Mouse (Mus musculus): ENCODE measurements around the gene Plcb1. TPM values are rescaled to one million over a fixed set of nuclear protein-coding genes. Genes with fewer than 3 reads are reported as not detected.

Plcb1 gene
- polyA plus RNA-seq, 1 experiment from 2014 or later, result 72.8 TPM

DNA sequence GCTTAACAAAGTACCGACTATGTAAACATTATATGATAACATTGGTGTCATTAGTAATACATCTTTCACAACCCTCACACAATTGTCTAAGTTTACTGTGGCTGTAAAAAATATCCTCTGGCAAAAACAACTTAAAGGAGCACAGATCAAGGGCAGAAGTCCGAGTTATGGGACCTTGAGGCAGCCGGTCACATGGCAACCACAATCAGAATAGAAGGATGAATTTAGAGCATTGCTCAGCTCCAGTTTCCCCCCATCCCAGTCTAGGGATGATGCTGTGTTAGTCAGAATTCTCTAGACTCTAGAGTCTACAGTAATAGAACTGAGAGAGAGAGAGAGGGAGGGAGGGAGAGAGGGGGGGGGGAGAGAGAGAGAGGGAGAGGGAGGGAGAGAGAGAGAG lies 519.3 kb downstream of the Plcb1 start:
- no peaks in the 10 kb centered on the region for H3K9me3 ChIP-seq (ENCODE audit: control insufficient read depth, low read length)
- H3K4me2 ChIP-seq (replicated peaks), result no peak overlapping the region
- H3K36me3 ChIP-seq (replicated peaks; ENCODE audit: control insufficient read depth, insufficient read depth), result no peaks in the 10 kb centered on the region
- H3K9ac ChIP-seq, result no peak overlapping the region
- peaks cover 12% of the 10 kb centered on the region; the same call in 1 of the 2 replicates for H3K4me1 ChIP-seq (replicated peaks; ENCODE audit: control insufficient read depth, insufficient read depth, low read length)
- ATAC-seq (ENCODE audit: low FRiP score) (no peak), DNase-seq (ENCODE audit: low spot score) (no peak)
- no peaks in the 10 kb centered on the region for H3K27me3 ChIP-seq (ENCODE audit: control insufficient read depth, insufficient read depth, low read length)
- H3K27ac ChIP-seq, result no peak overlapping the region
- WGBS, result 87% methylated on average over 3 of the region's 3 CpGs
- H3K4me3 ChIP-seq (replicated peaks; ENCODE audit: low read length), result no peak overlapping the region

DNA sequence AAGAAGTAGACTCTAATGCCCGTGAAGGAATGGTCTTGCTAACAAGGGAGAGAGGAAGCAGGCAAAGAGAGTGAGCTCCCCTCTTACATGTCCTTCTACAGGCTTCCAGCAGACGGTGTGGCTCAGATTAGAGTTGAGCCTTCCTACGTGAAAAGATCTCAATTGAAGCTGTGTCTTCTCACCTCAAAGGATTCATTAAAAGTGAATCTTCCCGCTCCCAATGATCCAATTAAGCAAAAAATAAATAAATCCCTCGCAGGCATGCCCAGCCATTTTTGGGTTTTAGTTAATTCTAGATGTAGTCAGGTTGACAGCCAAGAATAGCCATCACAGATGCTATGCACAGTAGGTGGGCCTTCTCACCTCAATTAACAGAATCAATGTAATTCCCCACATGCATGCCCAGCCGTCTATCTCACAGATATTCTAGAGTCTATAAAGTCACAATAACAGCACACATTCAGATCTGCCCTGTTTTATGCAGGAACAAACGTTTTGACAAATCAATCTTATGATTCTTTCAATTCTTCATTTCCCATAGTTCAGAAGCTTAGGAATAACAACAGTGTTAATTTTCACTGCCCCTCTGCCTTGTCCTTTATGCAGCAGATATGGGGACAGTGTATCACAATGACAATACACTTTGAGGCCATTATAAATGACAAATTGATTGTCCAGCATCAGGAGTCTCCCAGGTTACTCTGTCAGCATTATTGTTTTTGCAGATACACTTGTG lies 520.0 kb downstream of the Plcb1 start:
- Histone ChIP-seq H3K4me2 (replicated peaks) (no peak overlapping the region), H3K9me3 (ENCODE audit: control insufficient read depth, low read length) (no peaks in the 10 kb centered on the region), H3K4me3 (replicated peaks; ENCODE audit: low read length) (no peak overlapping the region), H3K36me3 (replicated peaks; ENCODE audit: control insufficient read depth, insufficient read depth) (no peaks in the 10 kb centered on the region), H3K9ac (no peak overlapping the region), H3K27me3 (ENCODE audit: control insufficient read depth, insufficient read depth, low read length) (no peaks in the 10 kb centered on the region), H3K27ac (peak overlapping the region; percentile 28; the same call in 1 of the 2 replicates), H3K4me1 (replicated peaks; ENCODE audit: control insufficient read depth, insufficient read depth, low read length) (peaks cover 12% of the 10 kb centered on the region; the same call in 1 of the 2 replicates)
- peak; percentile 46 for DNase-seq (ENCODE audit: low spot score)
- peak; percentile 59; the same call in 1 of the 2 replicates for ATAC-seq (ENCODE audit: low FRiP score)
- 46% methylated on average over 7 of the region's 7 CpGs for WGBS

DNA sequence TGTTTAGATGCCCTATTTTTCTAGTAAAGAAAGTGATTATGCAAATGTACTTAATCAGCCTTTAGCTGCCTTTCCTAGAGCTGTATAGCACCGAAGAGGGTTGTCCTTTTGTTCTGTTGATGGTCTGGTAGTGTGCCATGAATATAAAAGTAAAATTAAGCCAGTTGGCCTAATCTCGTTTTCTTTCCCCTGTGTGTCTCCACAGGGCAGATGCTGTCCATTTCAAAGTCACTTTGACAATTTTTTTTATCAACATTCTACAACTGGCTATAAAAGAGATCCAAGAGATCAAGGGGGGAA lies 520.6 kb downstream of the Plcb1 start:
- no peaks in the 10 kb centered on the region for H3K27me3 ChIP-seq (ENCODE audit: control insufficient read depth, insufficient read depth, low read length)
- H3K4me2 ChIP-seq (replicated peaks), result no peak overlapping the region
- H3K27ac ChIP-seq, result peak overlapping the region; percentile 28
- H3K36me3 ChIP-seq (replicated peaks; ENCODE audit: control insufficient read depth, insufficient read depth), result no peaks in the 10 kb centered on the region
- H3K9me3 ChIP-seq (ENCODE audit: control insufficient read depth, low read length), result no peaks in the 10 kb centered on the region
- 20% methylated on average over 2 of the region's 2 CpGs for WGBS
- H3K4me1 ChIP-seq (replicated peaks; ENCODE audit: control insufficient read depth, insufficient read depth, low read length), result peaks cover 12% of the 10 kb centered on the region; the same call in 1 of the 2 replicates
- no peak overlapping the region for H3K9ac ChIP-seq
- DNase-seq (ENCODE audit: low spot score) (no peak), ATAC-seq (ENCODE audit: low FRiP score) (peak; percentile 56)
- H3K4me3 ChIP-seq (replicated peaks; ENCODE audit: low read length), result no peak overlapping the region

DNA sequence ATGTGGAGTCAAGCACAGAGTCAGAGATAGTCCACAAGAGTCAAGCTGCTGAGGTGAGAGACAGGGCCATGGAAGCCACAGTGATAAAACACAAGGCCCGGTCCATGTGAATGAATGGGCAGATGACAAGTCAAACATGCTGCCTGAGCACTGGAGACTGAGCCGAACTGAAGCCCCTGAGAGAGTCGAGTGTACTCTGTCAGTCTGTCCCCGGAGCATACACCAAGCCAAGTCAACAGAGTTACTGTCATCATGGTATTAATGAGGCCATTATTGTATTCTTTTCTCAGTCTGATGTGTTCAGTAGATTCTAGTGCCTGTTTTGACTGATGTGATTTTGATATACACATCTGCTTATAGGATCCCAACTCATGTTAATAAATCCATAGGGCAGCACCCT lies 521.9 kb downstream of the Plcb1 start:
- Histone ChIP-seq H3K4me3 (replicated peaks; ENCODE audit: low read length) (no peak overlapping the region), H3K9me3 (ENCODE audit: control insufficient read depth, low read length) (no peaks in the 10 kb centered on the region), H3K9ac (no peak overlapping the region), H3K4me2 (replicated peaks) (no peak overlapping the region), H3K27me3 (ENCODE audit: control insufficient read depth, insufficient read depth, low read length) (no peaks in the 10 kb centered on the region), H3K4me1 (replicated peaks; ENCODE audit: control insufficient read depth, insufficient read depth, low read length) (peaks cover 12% of the 10 kb centered on the region; the same call in 1 of the 2 replicates), H3K36me3 (replicated peaks; ENCODE audit: control insufficient read depth, insufficient read depth) (no peaks in the 10 kb centered on the region), H3K27ac (no peak overlapping the region)
- DNase-seq (ENCODE audit: low spot score), result no peak
- 49% methylated on average over 4 of the region's 4 CpGs for WGBS
- 0 out of 2 replicates have a peak, but pooled peaks have one; percentile 21 for ATAC-seq (ENCODE audit: low FRiP score)

DNA sequence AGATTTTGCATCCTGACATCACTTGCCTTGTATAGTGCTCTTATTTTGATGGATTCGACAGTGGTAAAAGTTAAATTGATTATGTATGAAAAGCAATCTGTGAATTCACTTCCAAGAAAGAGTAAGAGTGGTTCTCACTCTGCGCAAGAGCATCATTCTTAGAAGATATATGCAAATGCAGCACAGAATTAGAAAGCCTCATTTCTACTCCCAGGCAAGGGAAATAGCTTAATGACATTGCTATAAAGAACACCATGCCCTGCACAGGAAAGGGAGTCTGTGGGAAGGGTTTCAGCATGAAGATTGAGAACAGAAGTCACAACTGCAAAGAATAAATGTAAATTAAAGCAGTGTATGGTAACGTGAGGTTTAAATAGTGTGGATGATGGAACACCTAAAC lies 530.1 kb downstream of the Plcb1 start:
- Histone ChIP-seq H3K36me3 (replicated peaks; ENCODE audit: control insufficient read depth, insufficient read depth) (no peaks in the 10 kb centered on the region), H3K9me3 (ENCODE audit: control insufficient read depth, low read length) (no peaks in the 10 kb centered on the region), H3K9ac (no peak overlapping the region), H3K4me2 (replicated peaks) (no peak overlapping the region), H3K4me1 (replicated peaks; ENCODE audit: control insufficient read depth, insufficient read depth, low read length) (no peaks in the 10 kb centered on the region), H3K27ac (no peak overlapping the region), H3K4me3 (replicated peaks; ENCODE audit: low read length) (no peak overlapping the region), H3K27me3 (ENCODE audit: control insufficient read depth, insufficient read depth, low read length) (no peaks in the 10 kb centered on the region)
- ATAC-seq (ENCODE audit: low FRiP score), result no peak
- 87% methylated on average over 3 of the region's 3 CpGs for WGBS
- no peak for DNase-seq (ENCODE audit: low spot score)

DNA sequence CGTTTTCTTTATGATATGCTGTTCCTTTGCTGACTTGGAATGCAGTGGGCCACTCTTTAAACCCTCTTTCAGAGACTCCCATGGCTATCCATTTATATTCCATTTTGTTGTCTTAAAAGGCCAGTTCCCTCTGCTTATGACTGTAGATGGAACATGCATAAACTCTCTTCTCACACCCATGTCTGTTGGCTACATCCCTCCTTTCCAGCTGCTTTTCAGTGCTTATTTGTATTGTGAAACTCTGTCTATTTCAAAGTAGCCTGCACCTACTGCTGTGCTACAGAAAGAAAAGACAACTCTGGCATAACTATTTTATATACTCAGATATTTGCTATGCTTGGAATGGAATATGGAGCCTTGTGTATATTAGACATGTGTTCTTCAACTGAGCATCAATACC lies 532.3 kb downstream of the Plcb1 start:
- Histone ChIP-seq H3K27me3 (ENCODE audit: control insufficient read depth, insufficient read depth, low read length) (no peaks in the 10 kb centered on the region), H3K36me3 (replicated peaks; ENCODE audit: control insufficient read depth, insufficient read depth) (no peaks in the 10 kb centered on the region)

DNA sequence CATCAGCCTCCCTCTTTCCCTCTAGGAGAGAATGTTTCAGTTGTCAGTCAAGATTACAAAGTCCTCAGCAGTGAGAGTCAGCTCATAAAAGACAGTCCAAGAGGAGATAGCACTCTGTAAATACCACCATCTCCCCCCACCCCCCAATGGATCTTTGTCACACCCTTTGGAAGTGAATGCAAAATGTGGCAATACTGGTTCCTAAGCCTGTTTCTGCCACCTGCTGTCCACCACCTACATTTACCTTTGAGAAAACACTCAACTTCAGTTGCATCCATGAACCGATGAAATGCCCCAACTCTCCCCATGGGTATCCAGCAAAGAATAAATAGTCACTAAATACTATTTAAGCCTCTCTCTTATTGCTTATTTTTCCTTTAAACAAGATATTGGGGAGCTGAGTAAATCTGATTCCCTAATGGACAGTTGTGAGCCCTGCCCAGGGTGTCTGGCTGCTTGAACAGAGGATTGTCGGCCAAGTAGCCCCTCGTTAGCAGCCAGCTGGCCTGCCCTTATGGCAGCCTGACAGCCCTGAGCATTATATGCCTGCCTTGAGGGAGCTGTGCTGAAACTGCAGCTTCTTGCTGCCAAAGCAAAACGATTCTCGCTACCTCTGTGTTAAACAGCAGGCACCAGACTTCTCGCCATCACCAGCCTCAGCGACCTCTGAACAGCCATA lies 537.5 kb downstream of the Plcb1 start:
- peak overlapping the region; percentile 49 for H3K4me2 ChIP-seq (replicated peaks)
- peak; percentile 84 for ATAC-seq (ENCODE audit: low FRiP score)
- no peaks in the 10 kb centered on the region for H3K36me3 ChIP-seq (replicated peaks; ENCODE audit: control insufficient read depth, insufficient read depth)
- peak overlapping the region; percentile 21; the same call in 1 of the 2 replicates for H3K4me3 ChIP-seq (replicated peaks; ENCODE audit: low read length)
- peak overlapping the region; percentile 66 for H3K27ac ChIP-seq
- no peaks in the 10 kb centered on the region for H3K4me1 ChIP-seq (replicated peaks; ENCODE audit: control insufficient read depth, insufficient read depth, low read length)
- DNase-seq (ENCODE audit: low spot score), result no peak
- H3K27me3 ChIP-seq (ENCODE audit: control insufficient read depth, insufficient read depth, low read length), result no peaks in the 10 kb centered on the region
- WGBS, result 45% methylated on average over 7 of the region's 7 CpGs
- no peaks in the 10 kb centered on the region for H3K9me3 ChIP-seq (ENCODE audit: control insufficient read depth, low read length)
- peak overlapping the region; percentile 12; the same call in 1 of the 2 replicates for H3K9ac ChIP-seq

More for the DNA sequence above, 532.3 kb downstream of the Plcb1 start:
- no peaks in the 10 kb centered on the region for H3K4me1 ChIP-seq (replicated peaks; ENCODE audit: control insufficient read depth, insufficient read depth, low read length)
- 73% methylated on average over 1 of the region's 1 CpGs for WGBS
- H3K27ac ChIP-seq, result no peak overlapping the region
- H3K4me2 ChIP-seq (replicated peaks), result no peak overlapping the region
- DNase-seq (ENCODE audit: low spot score), result no peak
- H3K9ac ChIP-seq, result no peak overlapping the region
- ATAC-seq (ENCODE audit: low FRiP score), result no peak
- H3K4me3 ChIP-seq (replicated peaks; ENCODE audit: low read length), result no peak overlapping the region
- no peaks in the 10 kb centered on the region for H3K9me3 ChIP-seq (ENCODE audit: control insufficient read depth, low read length)

DNA sequence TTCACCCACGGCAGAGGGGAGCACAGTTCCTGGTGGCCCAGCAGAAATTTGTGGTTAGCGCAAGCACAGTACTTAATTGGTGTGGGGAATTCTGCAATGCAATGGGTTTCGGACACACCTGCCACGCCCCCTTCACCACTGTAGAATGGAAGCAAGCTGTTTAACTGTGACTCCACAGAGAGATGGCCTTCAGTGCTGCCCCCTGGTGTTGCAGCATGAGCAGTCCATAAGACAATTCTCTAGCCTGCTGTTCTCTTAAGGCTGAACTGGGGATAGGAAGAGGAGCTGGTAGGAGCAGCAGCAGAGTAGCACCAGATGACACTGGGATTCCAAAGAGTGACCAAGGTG lies 538.1 kb downstream of the Plcb1 start:
- WGBS, result 39% methylated on average over 4 of the region's 4 CpGs
- Histone ChIP-seq H3K4me1 (replicated peaks; ENCODE audit: control insufficient read depth, insufficient read depth, low read length) (no peaks in the 10 kb centered on the region), H3K36me3 (replicated peaks; ENCODE audit: control insufficient read depth, insufficient read depth) (no peaks in the 10 kb centered on the region), H3K9ac (peak overlapping the region; percentile 12; the same call in 1 of the 2 replicates), H3K9me3 (ENCODE audit: control insufficient read depth, low read length) (no peaks in the 10 kb centered on the region), H3K27me3 (ENCODE audit: control insufficient read depth, insufficient read depth, low read length) (no peaks in the 10 kb centered on the region), H3K4me2 (replicated peaks) (peak overlapping the region; percentile 49), H3K4me3 (replicated peaks; ENCODE audit: low read length) (peak overlapping the region; percentile 21; the same call in 1 of the 2 replicates), H3K27ac (peak overlapping the region; percentile 66)
- DNase-seq (ENCODE audit: low spot score) (peak; percentile 86), ATAC-seq (ENCODE audit: low FRiP score) (peak; percentile 90)

DNA sequence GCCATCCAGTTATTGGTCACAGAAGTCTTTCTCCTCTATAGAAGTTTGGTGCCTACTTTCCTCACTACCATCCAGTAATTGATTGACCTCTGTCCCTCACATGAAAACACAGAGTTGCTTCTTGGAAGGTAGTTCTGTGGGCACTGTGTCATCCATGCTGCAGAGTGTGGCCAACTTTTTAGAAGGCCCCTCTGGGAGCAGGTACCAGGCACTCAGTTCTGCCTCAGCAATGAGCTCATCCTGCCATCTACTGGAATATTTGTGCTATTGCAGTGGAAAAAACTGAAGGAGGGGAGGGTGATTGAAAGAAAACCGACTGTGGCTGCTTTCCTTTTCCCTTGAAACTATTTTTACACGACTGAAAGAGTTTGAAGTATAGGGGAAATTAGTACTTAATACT lies 542.9 kb downstream of the Plcb1 start:
- Histone ChIP-seq H3K36me3 (replicated peaks; ENCODE audit: control insufficient read depth, insufficient read depth) (no peaks in the 10 kb centered on the region), H3K27ac (no peak overlapping the region), H3K9ac (no peak overlapping the region), H3K4me1 (replicated peaks; ENCODE audit: control insufficient read depth, insufficient read depth, low read length) (no peaks in the 10 kb centered on the region), H3K4me2 (replicated peaks) (no peak overlapping the region), H3K9me3 (ENCODE audit: control insufficient read depth, low read length) (no peaks in the 10 kb centered on the region), H3K4me3 (replicated peaks; ENCODE audit: low read length) (no peak overlapping the region), H3K27me3 (ENCODE audit: control insufficient read depth, insufficient read depth, low read length) (no peaks in the 10 kb centered on the region; the same call in 1 of the 2 replicates)
- WGBS, result 5% methylated on average over 2 of the region's 2 CpGs
- ATAC-seq (ENCODE audit: low FRiP score) (peak; percentile 44), DNase-seq (ENCODE audit: low spot score) (peak; percentile 78)
